Mouse (Mus musculus): ENCODE data around the gene Fam20a.

Fam20a gene

GRCm38 (mm10) chr11:109721781-109722446 lies at the start of gene Fam20a:
Gene Fam20a (minus strand): TSS chr11:109722279.
- in situ Hi-C loops (cut with MboI, MseI) = no loop called here

GRCm38 (mm10) chr11:109771381-109771780 lies 49.3 kb upstream of the Fam20a start:
- in situ Hi-C loops (cut with MboI, MseI) = no loop called here

GRCm38 (mm10) chr11:109770185-109770584 lies 48.1 kb upstream of the Fam20a start:
- in situ Hi-C loops (cut with MboI, MseI) = no loop called here

- in situ Hi-C loops (cut with MboI, MseI) = no loop called here
Measured at GRCm38 (mm10) chr11:109769091-109769490, 47.0 kb upstream of the Fam20a start.

- in situ Hi-C loops (cut with MboI, MseI) = no loop called here
Measured at GRCm38 (mm10) chr11:109760063-109760462, 38.0 kb upstream of the Fam20a start.

GRCm38 (mm10) chr11:109758616-109759215 lies 36.6 kb upstream of the Fam20a start:
- in situ Hi-C loops (cut with MboI, MseI) = no loop called here

- in situ Hi-C loops (cut with MboI, MseI) = no loop called here
Measured at GRCm38 (mm10) chr11:109754105-109754602, 32.1 kb upstream of the Fam20a start.

GRCm38 (mm10) chr11:109751636-109752603 lies 29.8 kb upstream of the Fam20a start:
- in situ Hi-C loops (cut with MboI, MseI) = no loop called here

- in situ Hi-C loops (cut with MboI, MseI) = no loop called here
Measured at GRCm38 (mm10) chr11:109745210-109745609, 23.1 kb upstream of the Fam20a start.

- in situ Hi-C loops (cut with MboI, MseI) = no loop called here
Measured at GRCm38 (mm10) chr11:109737967-109738366, 15.9 kb upstream of the Fam20a start.

GRCm38 (mm10) chr11:109736406-109736805 lies 14.3 kb upstream of the Fam20a start:
- in situ Hi-C loops (cut with MboI, MseI) = no loop called here

- in situ Hi-C loops (cut with MboI, MseI) = no loop called here
Measured at GRCm38 (mm10) chr11:109734341-109734740, 12.3 kb upstream of the Fam20a start.

GRCm38 (mm10) chr11:109732726-109733438 lies 10.8 kb upstream of the Fam20a start:
- in situ Hi-C loops (cut with MboI, MseI) = no loop called here

- in situ Hi-C loops (cut with MboI, MseI) = no loop called here
Measured at GRCm38 (mm10) chr11:109728371-109728770, 6.3 kb upstream of the Fam20a start.

GRCm38 (mm10) chr11:109722711-109723110 lies 632 bp upstream of the Fam20a start:
- in situ Hi-C loops (cut with MboI, MseI) = no loop called here

- in situ Hi-C loops (cut with MboI, MseI) = no loop called here
Measured at GRCm38 (mm10) chr11:109721320-109721780, 729 bp downstream of the Fam20a start.

GRCm38 (mm10) chr11:109720809-109721319 lies 1.2 kb downstream of the Fam20a start:
- in situ Hi-C loops (cut with MboI, MseI) = no loop called here

GRCm38 (mm10) chr11:109719399-109719798 lies 2.7 kb downstream of the Fam20a start:
- in situ Hi-C loops (cut with MboI, MseI) = no loop called here

GRCm38 (mm10) chr11:109717966-109718895 lies 3.8 kb downstream of the Fam20a start:
- in situ Hi-C loops (cut with MboI, MseI) = no loop called here

- in situ Hi-C loops (cut with MboI, MseI) = no loop called here
Measured at GRCm38 (mm10) chr11:109717448-109717847, 4.6 kb downstream of the Fam20a start.
